Mouse (Mus musculus) limb, embryonic 15.5 days (tissue): ENCODE measurements around the gene Comp. TPM values are rescaled to one million over a fixed set of nuclear protein-coding genes. Genes with fewer than 3 reads are reported as not detected.
A peak's percentile ranks its signal among the peaks of the same experiment; 100 is the strongest.

Experiments used
- ATAC-seq: fragments of 200-750 bp; cut with Nextera tagmentation; 2 replicates; pipeline ENCODE4 v1.8.0; 2017; ENCODE audit warnings: low read depth, moderate TSS enrichment; ENCODE audit not compliant: insufficient number of reproducible peaks, low FRiP score, low TSS enrichment
- H3K27ac ChIP-seq: fragments of 300-500 bp; sonication (generic); 2 replicates; pipeline ENCODE4 v1.5.1; 2015; ENCODE audit warnings: moderate library complexity, mild to moderate bottlenecking, inconsistent platforms
- H3K27me3 ChIP-seq: fragments of 300-500 bp; sonication (generic); 2 replicates; pipeline ENCODE4 v1.6.1; 2015; ENCODE audit warnings: inconsistent platforms
- H3K36me3 ChIP-seq: fragments of 300-500 bp; sonication (generic); 2 replicates; pipeline ENCODE4 v1.6.1; 2015; ENCODE audit warnings: inconsistent platforms
- H3K4me1 ChIP-seq: fragments of 300-500 bp; sonication (generic); 2 replicates; pipeline ENCODE4 v1.6.1; 2015; ENCODE audit warnings: inconsistent platforms
- H3K4me2 ChIP-seq: fragments of 300-500 bp; sonication (generic); 2 replicates; pipeline ENCODE4 v1.6.1; 2015; ENCODE audit warnings: mild to moderate bottlenecking, inconsistent platforms
- H3K4me3 ChIP-seq: fragments of 300-500 bp; sonication (generic); 2 replicates; pipeline ENCODE4 v1.5.1; 2015; ENCODE audit warnings: mild to moderate bottlenecking, inconsistent platforms
- H3K9ac ChIP-seq: fragments of 300-500 bp; sonication (generic); 2 replicates; pipeline ENCODE4 v1.6.1; 2015; ENCODE audit warnings: inconsistent platforms
- H3K9me3 ChIP-seq: fragments of 300-500 bp; sonication (generic); 2 replicates; pipeline ENCODE4 v1.6.1; 2016; ENCODE audit warnings: inconsistent platforms
- WGBS: fragments of 180-500 bp; shearing (Covaris S2); methylation state at CpG from one replicate; pipeline ENCODE4 v1.1.7; 2015; 5-methylcytosine and 5-hydroxymethylcytosine counted together
- polyA plus RNA-seq: library from polyadenylated mRNA; unstranded; fragments of >200 nt; fragmentation: Nextera tagmentation; extraction: Ambion mirVana; gene quantifications from 2 replicates; pipeline ENCODE4 v1.2.1, GENCODE M21; 2015

The Comp gene
- polyA plus RNA-seq, 1 experiment from 2014 or later: 104 TPM

DNA sequence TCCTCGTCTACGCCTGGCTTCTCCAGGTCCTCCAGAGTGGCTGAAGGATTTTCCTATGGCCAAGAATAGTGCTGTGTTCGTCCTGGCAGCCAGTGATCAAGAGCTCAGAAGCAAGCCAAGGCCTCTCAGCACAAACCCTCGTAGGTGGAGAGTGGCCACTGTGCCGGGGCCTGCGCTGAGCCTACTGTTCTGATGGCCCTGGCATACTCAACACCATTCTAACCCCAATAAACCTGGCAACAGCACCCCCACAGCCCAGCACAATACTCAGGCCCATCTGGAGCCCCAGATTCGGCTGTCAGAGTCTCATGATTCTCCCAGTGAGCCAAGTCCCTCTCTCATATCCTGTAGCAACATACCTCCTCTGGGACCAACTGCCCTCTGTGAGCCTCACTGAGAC is 32.7 kb upstream of the Comp start:
- Histone ChIP-seq H3K9me3 (no peaks in the 10 kb centered on the region), H3K4me2 (no peak overlapping the region), H3K4me1 (peaks cover 16% of the 10 kb centered on the region), H3K36me3 (peaks cover 87% of the 10 kb centered on the region), H3K9ac (no peak overlapping the region), H3K27ac (no peak overlapping the region), H3K4me3 (no peak overlapping the region), H3K27me3 (no peaks in the 10 kb centered on the region)
- WGBS: 94% methylated on average over 7 of the region's 7 CpGs
- no peak for ATAC-seq

DNA sequence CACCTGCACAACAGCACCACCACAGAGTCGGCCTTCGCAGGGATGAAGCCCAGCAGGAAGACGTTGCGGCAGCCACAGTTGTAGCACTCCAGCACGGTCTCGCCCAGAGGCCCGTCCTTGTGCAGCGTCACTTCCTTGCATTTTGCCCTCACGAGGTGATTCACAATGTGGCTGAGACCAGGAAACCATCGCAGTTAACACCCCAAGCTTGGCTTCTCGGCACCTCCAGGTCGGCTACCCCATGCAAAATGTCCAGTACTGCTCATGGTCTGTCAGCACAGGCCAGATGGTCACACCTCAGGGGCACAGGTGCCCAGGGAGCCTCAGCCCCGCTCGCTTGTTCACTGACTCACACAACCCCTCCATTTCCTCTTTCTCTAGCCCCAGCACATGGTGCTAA is 31.4 kb upstream of the Comp start:
- no peak overlapping the region for H3K4me2 ChIP-seq

DNA sequence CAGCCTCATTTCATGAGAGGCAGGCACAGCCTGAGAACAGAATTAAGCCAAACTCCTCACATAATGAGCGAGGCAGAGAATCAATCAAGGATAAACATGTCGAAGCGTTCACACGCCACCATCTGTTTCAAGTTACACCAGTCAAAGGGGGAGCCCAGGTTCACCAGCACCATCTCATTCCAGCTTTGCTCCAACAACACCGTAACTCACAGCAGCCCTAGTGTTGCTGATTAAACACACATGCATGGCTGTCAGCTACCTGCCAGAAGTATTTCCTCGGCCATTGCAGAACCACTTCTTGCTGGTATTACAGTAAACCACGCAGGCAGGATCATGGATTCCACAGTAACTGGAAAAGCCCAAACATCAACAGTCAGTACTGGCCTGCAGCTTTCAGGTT is 30.3 kb upstream of the Comp start:
- Histone ChIP-seq H3K9me3 (no peaks in the 10 kb centered on the region), H3K4me3 (no peak overlapping the region), H3K9ac (no peak overlapping the region), H3K4me2 (no peak overlapping the region), H3K4me1 (peaks cover 24% of the 10 kb centered on the region), H3K36me3 (peaks cover 82% of the 10 kb centered on the region), H3K27me3 (no peaks in the 10 kb centered on the region), H3K27ac (no peak overlapping the region)
- 37% methylated on average over 7 of the region's 7 CpGs for WGBS
- ATAC-seq: no peak

More for the DNA sequence above, 31.4 kb upstream of the Comp start:
- H3K4me1 ChIP-seq: peaks cover 21% of the 10 kb centered on the region
- peaks cover 87% of the 10 kb centered on the region for H3K36me3 ChIP-seq
- WGBS: 85% methylated on average over 14 of the region's 14 CpGs
- H3K9me3 ChIP-seq: no peaks in the 10 kb centered on the region
- no peak for ATAC-seq
- H3K4me3 ChIP-seq: no peak overlapping the region
- H3K9ac ChIP-seq: no peak overlapping the region
- H3K27me3 ChIP-seq: no peaks in the 10 kb centered on the region
- H3K27ac ChIP-seq: no peak overlapping the region

DNA sequence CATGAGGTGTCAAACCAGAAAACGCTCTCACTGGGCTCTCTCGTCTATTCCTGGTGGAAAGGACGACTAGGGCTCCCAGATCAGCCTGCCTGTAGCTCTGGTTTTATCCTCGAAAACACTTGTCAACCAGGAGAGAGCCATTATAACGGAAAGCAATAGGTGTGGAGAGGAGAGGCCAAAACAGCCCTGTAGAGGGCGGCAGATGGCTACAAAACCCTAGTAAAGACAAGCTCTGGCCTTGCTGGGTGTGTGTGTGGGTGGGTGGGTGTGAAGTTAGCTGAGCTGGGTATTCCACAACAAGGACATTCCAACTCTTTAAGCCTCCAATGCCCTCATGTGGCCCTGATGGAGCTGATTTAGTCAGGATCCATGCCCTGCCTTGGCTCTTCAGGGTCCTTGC is 29.7 kb upstream of the Comp start:
- WGBS: 45% methylated on average over 6 of the region's 6 CpGs
- Histone ChIP-seq H3K27ac (no peak overlapping the region), H3K4me3 (no peak overlapping the region), H3K9me3 (no peaks in the 10 kb centered on the region), H3K9ac (no peak overlapping the region), H3K4me1 (peaks cover 30% of the 10 kb centered on the region), H3K4me2 (no peak overlapping the region), H3K27me3 (no peaks in the 10 kb centered on the region), H3K36me3 (peaks cover 82% of the 10 kb centered on the region)
- no peak for ATAC-seq

DNA sequence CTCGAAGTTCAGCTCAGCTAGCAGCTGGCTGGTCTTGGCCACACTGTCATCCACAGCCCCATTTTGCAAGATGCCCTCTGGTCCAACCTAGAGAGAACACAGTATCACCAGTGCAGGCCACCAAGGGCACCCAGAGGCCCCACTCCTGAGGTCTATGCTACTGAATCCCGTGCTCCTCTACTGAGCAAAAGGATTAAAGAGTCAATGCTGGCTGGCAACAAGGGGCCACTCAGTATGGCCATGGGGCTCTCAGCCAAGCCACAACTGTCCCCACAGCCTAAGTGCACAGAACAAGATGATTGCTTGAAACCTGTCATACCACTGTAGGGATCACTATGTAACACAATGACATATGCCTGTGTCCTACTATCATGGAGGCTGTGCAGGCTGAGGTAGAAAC is 29.1 kb upstream of the Comp start:
- Histone ChIP-seq H3K4me3 (no peak overlapping the region), H3K36me3 (peaks cover 82% of the 10 kb centered on the region), H3K9me3 (no peaks in the 10 kb centered on the region), H3K27ac (no peak overlapping the region; the same call in 1 of the 2 replicates), H3K4me1 (peaks cover 36% of the 10 kb centered on the region), H3K9ac (no peak overlapping the region), H3K27me3 (no peaks in the 10 kb centered on the region), H3K4me2 (no peak overlapping the region)
- WGBS: 85% methylated on average over 2 of the region's 2 CpGs
- no peak for ATAC-seq

DNA sequence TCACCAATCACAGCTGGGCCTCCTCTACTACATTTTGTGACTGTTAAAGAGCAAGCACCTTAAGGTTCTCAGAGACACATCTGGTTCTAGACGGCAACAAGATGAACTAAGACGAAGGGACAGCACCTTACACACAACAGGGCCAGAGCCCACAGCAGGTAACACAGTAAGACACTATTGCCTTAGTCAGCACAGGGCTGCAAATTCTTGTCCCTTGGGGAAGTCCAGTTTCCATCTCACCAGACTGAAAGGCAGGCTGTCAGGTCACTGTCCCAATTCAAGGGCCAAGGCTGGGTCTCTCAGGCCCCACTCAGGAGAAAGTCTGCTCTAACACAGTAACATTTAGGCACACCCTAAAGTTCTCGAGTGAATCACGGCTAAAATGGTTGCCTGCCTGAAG is 25.9 kb upstream of the Comp start:
- no peaks in the 10 kb centered on the region for H3K27me3 ChIP-seq

DNA sequence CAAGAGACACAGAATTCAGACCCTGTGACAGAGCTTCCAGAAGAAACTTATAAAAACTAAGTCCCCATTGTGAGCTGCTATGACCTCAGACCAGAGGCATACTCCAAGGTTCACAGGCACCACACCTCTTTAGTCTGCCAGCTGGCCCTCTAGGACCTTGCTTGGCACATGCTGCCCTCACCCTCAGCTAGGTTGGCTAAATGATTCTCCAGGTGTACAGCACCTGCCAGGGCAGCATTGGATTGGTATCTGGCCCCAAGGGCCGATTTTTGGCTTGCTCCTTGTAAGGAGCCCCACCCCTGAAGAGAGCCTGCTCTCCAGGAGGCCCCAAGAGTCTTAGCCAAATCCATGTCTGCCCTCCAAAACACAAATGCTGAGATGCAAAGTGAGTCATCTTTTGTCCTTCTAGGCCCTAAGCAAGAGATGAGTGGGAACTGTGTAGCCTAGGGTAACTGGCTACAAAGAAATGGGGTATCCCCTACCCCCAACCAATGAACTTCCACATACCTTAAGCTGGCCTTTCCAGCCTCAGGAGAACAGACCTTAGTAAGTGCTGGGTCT is 25.4 kb upstream of the Comp start:
- Histone ChIP-seq H3K4me1 (peaks cover 64% of the 10 kb centered on the region), H3K9ac (no peak overlapping the region), H3K9me3 (no peaks in the 10 kb centered on the region), H3K27ac (no peak overlapping the region), H3K4me2 (no peak overlapping the region), H3K4me3 (no peak overlapping the region), H3K36me3 (peaks cover 50% of the 10 kb centered on the region), H3K27me3 (no peaks in the 10 kb centered on the region)
- 79% methylated on average over 1 of the region's 1 CpGs for WGBS
- ATAC-seq: no peak

More for the DNA sequence above, 25.9 kb upstream of the Comp start:
- no peak overlapping the region for H3K4me3 ChIP-seq
- peaks cover 66% of the 10 kb centered on the region for H3K4me1 ChIP-seq
- WGBS: 73% methylated on average over 4 of the region's 4 CpGs
- H3K9me3 ChIP-seq: no peaks in the 10 kb centered on the region
- H3K27ac ChIP-seq: no peak overlapping the region
- no peak for ATAC-seq
- no peak overlapping the region for H3K9ac ChIP-seq
- H3K36me3 ChIP-seq: peaks cover 55% of the 10 kb centered on the region
- H3K4me2 ChIP-seq: no peak overlapping the region

DNA sequence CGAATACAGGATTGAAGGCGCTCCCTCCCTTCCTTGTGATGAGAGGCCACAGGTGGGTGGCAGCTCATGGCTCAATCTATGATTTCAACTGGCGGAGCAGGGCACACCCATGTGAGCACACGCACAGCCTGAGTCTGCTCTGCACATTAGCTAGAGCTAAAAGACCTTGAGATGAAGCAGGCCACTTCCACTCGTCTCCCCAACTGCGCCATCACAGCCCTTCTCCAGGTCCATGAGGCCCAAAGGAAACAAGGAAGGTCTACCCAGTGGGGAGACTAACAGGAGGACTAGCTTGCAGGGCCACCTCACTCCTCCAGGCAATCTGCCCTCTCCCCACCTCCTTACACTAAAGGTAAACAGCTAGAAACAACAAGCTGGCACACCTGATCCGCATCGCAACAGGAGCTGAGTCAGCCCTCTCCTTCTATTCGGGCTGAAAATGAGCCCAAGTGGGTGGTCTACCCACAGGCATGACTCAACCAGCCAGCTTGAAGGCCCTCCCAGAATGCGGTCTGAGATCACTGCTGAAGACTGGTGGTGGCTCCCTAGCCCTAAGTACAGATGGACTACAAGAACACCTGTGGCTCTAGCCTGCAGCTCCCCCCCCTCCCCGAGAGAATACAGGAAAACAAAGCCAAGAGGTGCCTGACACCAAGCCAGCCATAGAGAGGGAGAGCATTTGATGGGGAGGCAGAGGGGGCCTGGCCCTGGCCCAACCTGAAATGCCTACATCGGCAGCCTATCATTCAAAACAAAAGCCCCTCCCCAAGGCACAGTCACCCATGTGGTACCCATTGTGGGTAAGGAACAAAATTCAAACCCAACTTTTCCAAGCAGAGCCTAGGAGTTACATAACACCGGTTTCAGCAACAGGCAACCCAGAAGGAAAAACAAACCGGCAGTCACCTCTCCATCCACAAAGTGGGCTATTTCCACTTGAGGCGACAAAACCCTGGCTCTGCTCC is 22.0 kb upstream of the Comp start:
- peak overlapping the region; percentile 75 for H3K27ac ChIP-seq
- no peaks in the 10 kb centered on the region for H3K9me3 ChIP-seq
- H3K36me3 ChIP-seq: peaks cover 29% of the 10 kb centered on the region
- 32% methylated on average over 15 of the region's 15 CpGs for WGBS
- H3K4me3 ChIP-seq: peak overlapping the region; percentile 98
- peak overlapping the region; percentile 98 for H3K9ac ChIP-seq
- ATAC-seq: no peak
- no peaks in the 10 kb centered on the region for H3K27me3 ChIP-seq
- peak overlapping the region; percentile 90 for H3K4me2 ChIP-seq
- H3K4me1 ChIP-seq: peaks cover 59% of the 10 kb centered on the region

DNA sequence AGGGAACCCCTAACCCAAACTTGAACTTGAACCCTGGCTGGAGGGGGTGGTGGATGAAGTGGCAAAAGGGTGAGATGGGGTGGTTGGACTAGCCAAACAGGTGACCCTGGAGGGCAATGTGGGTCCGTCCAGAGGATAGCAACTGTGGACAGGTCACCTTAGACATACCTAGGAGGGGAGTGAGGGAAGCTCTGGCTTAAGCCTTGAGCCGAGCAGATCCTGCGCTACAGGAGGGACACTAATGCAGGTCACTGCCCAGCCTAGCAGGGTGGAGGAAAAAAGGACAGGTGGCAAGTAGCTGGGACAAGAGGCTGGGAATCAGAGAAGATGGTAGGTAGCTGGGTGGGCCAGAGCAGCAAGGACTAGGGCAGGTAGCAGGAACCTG is 21.4 kb upstream of the Comp start:
- Histone ChIP-seq H3K27ac (no peak overlapping the region), H3K27me3 (no peaks in the 10 kb centered on the region), H3K4me1 (peaks cover 57% of the 10 kb centered on the region), H3K9me3 (no peaks in the 10 kb centered on the region), H3K4me2 (peak overlapping the region; percentile 90), H3K4me3 (peak overlapping the region; percentile 98), H3K36me3 (peaks cover 23% of the 10 kb centered on the region), H3K9ac (peak overlapping the region; percentile 98)
- 21% methylated on average over 3 of the region's 3 CpGs for WGBS
- ATAC-seq: no peak

DNA sequence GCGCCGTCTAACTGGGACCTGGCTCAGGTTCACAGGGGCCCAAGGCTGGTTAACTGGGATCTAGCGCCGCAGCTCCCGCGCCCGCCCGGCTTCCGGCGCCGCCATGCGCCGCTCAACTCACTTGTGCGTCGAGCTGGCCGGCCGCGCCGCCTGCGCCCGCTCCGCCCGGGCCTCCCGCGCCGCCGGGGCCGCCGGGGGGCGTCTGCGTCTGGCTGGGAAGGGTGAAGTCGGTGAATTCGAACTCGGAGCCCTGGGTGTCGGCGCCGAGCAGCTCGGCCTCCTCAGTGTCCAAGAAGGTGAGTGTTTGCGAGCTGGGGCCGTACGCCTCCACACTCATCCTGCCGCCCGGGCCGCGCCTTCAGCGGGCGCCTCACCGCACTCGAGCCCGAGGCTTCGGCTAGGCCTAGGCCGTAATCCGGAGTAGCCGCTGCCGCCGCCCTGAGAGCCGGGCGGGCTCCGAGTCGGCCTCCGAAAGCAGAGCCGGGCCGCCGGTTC is 20.7 kb upstream of the Comp start:
- Histone ChIP-seq H3K9ac (peak overlapping the region; percentile 98), H3K9me3 (no peaks in the 10 kb centered on the region), H3K27me3 (no peaks in the 10 kb centered on the region), H3K4me2 (peak overlapping the region; percentile 90), H3K4me3 (peak overlapping the region; percentile 98), H3K27ac (peak overlapping the region; percentile 93), H3K4me1 (peaks cover 57% of the 10 kb centered on the region), H3K36me3 (peaks cover 19% of the 10 kb centered on the region)
- 0% methylated on average over 61 of the region's 64 CpGs for WGBS
- ATAC-seq: peak; percentile 5; the same call in 1 of the 2 replicates

DNA sequence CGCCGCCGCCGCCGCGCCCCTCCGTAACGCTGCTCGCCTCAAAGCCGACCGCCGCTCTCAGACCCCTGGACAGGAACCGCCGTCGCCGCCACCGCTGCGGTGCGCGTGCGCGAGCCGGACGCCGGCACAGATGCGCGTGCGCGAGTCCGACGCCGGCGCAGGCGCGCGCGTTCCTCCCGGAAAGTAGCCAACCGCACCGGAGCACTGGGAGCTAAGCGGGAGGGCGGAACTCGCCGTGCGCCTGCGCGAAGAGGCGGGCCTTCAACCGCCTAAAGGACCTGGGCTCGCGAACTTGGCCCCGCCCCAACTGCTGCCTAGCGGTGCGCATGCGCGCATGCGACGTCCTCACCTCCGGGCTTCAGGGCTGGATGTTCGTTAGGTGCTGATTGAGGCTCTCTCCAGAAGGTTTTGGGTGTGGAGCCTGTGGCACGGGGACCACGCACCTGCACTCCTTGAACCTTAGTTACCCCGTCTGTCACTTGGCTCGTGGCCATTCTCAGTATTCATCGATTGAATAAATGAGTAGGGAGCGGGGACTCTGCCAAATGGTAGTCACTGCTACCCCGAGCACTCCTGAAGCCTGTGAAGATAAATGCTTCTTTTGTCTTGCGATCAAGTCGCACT is 20.1 kb upstream of the Comp start, which contains the start of gene Upf1:
Gene Upf1 (minus strand): TSS at position 85 of the 624 bp plus-strand sequence.
- Histone ChIP-seq H3K9ac (peak within 1 kb of the TSS; percentile 98), H3K4me2 (peak within 1 kb of the TSS; percentile 90), H3K4me1 (peaks cover 52% of the 10 kb centered on the region), H3K36me3 (peaks cover 14% of the 10 kb centered on the region), H3K9me3 (no peaks in the 10 kb centered on the region), H3K4me3 (peak within 1 kb of the TSS; percentile 98), H3K27me3 (no peaks in the 10 kb centered on the region), H3K27ac (peak within 1 kb of the TSS; percentile 93)
- peak; percentile 87 for ATAC-seq
- under 1% methylated on average over 52 of the region's 69 CpGs for WGBS
